Mouse (Mus musculus) intestine, embryonic 16.5 days (tissue): ENCODE data around the gene Tlr9. TPM values are rescaled to one million over a fixed set of nuclear protein-coding genes. Genes with fewer than 3 reads are reported as not detected.

Experiments used
- ATAC-seq: fragments of 200-750 bp; cut with Nextera tagmentation; 2 replicates; pipeline ENCODE4 v1.8.0; 2017; ENCODE audit warnings: moderate TSS enrichment, moderate library complexity
- H3K27ac ChIP-seq: fragments of 300-500 bp; sonication (generic); 2 replicates; pipeline ENCODE4 v1.5.1; 2014; ENCODE audit warnings: mild to moderate bottlenecking, low read length
- H3K27me3 ChIP-seq: fragments of 300-500 bp; sonication (generic); replicated peaks from 2 replicates; pipeline ENCODE4 v1.6.1; 2014; ENCODE audit warnings: low read length, control low read depth, mixed read lengths; ENCODE audit not compliant: control insufficient read depth, insufficient read depth
- H3K36me3 ChIP-seq: fragments of 300-500 bp; sonication (generic); 2 replicates; pipeline ENCODE4 v1.6.1; 2014; ENCODE audit warnings: low read length, control low read depth; ENCODE audit not compliant: control insufficient read depth, insufficient read depth
- H3K4me1 ChIP-seq: fragments of 300-500 bp; sonication (generic); 2 replicates; pipeline ENCODE4 v1.6.1; 2014; ENCODE audit warnings: low read length, control low read depth, mixed read lengths; ENCODE audit not compliant: control insufficient read depth, insufficient read depth
- H3K4me2 ChIP-seq: fragments of 300-500 bp; sonication (generic); 2 replicates; pipeline ENCODE4 v1.6.1; 2014; ENCODE audit warnings: low read depth, low read length, control low read depth
- H3K4me3 ChIP-seq: fragments of 300-500 bp; sonication (generic); 2 replicates; pipeline ENCODE4 v1.5.1; 2014; ENCODE audit warnings: mild to moderate bottlenecking, low read length
- H3K9ac ChIP-seq: fragments of 300-500 bp; sonication (generic); 2 replicates; pipeline ENCODE4 v1.6.1; 2014; ENCODE audit warnings: low read depth, low read length
- H3K9me3 ChIP-seq: fragments of 300-500 bp; sonication (generic); 2 replicates; pipeline ENCODE4 v1.6.1; 2016; ENCODE audit warnings: low read length, control low read depth; ENCODE audit not compliant: control insufficient read depth
- WGBS: fragments of 180-500 bp; shearing (Covaris S2); extraction: QIAGEN DNeasy Blood & Tissue Kit; methylation state at CpG from one replicate; pipeline ENCODE4 v1.1.7; 2014; 5-methylcytosine and 5-hydroxymethylcytosine counted together
- polyA plus RNA-seq: library from polyadenylated mRNA; unstranded; fragments of >200 nt; fragmentation: Nextera tagmentation; extraction: Ambion mirVana; gene quantifications from 2 replicates; pipeline ENCODE4 v1.2.1, GENCODE M21; 2015

Tlr9 gene
- polyA plus RNA-seq, 1 experiment from 2014 or later = 0.04 TPM

GRCm38 (mm10) chr9:106201895-106202294 lies 20.5 kb upstream of the Tlr9 start:
- ATAC-seq = no peak
- H3K27me3 ChIP-seq = no peaks in the 10 kb centered on the region
- 82% methylated on average over 3 of the region's 3 CpGs for WGBS
- no peak overlapping the region for H3K27ac ChIP-seq
- no peaks in the 10 kb centered on the region for H3K9me3 ChIP-seq
- peak overlapping the region; percentile 77; the same call in 1 of the 2 replicates for H3K4me2 ChIP-seq
- H3K4me3 ChIP-seq = peak overlapping the region; percentile 64; the same call in 1 of the 2 replicates
- no peak overlapping the region for H3K9ac ChIP-seq
- H3K36me3 ChIP-seq = no peaks in the 10 kb centered on the region
- H3K4me1 ChIP-seq = peaks cover 34% of the 10 kb centered on the region

GRCm38 (mm10) chr9:106202819-106203636 lies 19.4 kb upstream of the Tlr9 start, which contains the start of gene Twf2:
TSS of gene Twf2 (plus strand) at chr9:106203108.
- Histone ChIP-seq H3K4me1 (peaks cover 30% of the 10 kb centered on the region), H3K27ac (peak within 1 kb of the TSS; percentile 74), H3K9me3 (no peaks in the 10 kb centered on the region), H3K9ac (peak within 1 kb of the TSS; percentile 77), H3K36me3 (peaks cover 2% of the 10 kb centered on the region; the same call in 1 of the 2 replicates), H3K4me2 (peak within 1 kb of the TSS; percentile 77), H3K4me3 (peak within 1 kb of the TSS; percentile 64), H3K27me3 (no peaks in the 10 kb centered on the region)
- WGBS = 1% methylated on average over 53 of the region's 61 CpGs
- ATAC-seq = peak; percentile 92

DNA sequence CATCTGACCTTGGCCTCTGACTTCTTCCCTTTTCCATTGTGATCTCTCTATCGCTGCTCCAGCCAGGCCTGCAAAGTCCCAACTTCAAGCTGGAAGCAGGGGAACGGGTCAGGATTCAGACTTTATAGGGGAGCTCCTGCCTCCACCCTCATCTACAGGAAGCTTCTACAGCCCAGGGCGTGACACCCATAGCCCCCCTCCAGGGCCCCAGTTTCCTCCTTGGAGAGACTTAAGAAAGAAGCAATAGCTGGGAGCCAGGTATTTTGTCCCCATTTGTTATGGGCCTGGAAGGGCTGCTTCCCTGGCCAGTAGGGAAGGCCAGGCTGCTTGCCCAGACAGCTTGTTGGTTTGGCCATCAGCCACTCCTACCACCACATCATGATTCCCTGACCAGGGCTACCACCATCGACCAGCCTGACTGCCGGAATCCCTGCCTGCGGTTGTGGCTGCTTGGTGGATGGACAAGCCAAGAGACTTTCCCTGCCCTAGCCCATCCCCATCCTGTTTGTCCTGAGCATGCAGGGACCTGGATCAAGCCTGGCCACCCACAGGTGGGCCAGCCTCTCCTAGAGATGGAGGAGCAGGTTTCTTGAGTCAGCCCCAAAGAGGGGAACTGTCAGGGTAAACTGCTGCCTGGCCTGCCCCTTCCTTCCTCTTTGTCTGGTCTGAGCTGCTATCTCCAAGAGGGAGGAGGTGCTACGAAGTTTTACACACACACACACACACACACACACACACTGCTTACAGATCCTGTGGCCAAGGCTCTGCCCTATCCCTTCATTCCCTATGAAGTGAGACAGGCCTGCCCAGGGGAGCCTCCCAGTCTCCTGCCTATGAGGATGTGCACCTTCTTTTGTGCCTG lies 18.2 kb upstream of the Tlr9 start:
- no peaks in the 10 kb centered on the region for H3K9me3 ChIP-seq
- H3K27ac ChIP-seq = peak overlapping the region; percentile 28
- H3K36me3 ChIP-seq = peaks cover 3% of the 10 kb centered on the region; the same call in 1 of the 2 replicates
- H3K4me1 ChIP-seq = peaks cover 24% of the 10 kb centered on the region
- H3K4me2 ChIP-seq = peak overlapping the region; percentile 77
- WGBS = 69% methylated on average over 7 of the region's 7 CpGs
- peak overlapping the region; percentile 64 for H3K4me3 ChIP-seq
- no peak for ATAC-seq
- H3K27me3 ChIP-seq = no peaks in the 10 kb centered on the region
- H3K9ac ChIP-seq = peak overlapping the region; percentile 77

DNA sequence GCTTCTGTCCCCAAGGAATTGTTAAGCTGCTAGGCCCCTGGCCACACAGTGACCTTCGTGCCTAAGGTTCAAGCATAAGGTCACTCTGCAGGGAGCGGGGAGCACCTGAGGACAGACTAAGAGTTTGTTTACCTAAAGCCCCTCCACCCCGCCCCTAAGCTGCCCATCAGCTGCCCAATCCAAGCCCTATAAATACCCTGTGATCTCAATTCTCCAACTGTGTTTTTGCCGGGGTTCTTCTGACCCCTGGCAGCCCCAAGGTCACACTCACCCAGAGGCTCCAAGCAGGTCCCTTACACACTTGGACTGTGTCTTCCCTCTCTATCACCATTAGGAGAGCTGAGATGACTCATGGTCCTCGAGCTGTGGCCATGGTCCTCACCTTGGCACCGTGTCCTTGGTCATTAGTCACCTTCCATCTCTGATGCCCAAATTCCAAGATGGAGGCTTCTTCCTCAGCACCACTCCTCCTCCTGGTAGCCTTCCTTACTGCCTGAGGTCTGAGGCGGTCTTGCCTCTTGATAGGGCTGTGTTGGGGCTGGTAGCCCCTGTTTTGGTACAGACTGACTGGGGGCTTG lies 16.6 kb upstream of the Tlr9 start:
- no peaks in the 10 kb centered on the region for H3K27me3 ChIP-seq
- H3K4me3 ChIP-seq = no peak overlapping the region
- no peak overlapping the region for H3K4me2 ChIP-seq
- no peaks in the 10 kb centered on the region for H3K9me3 ChIP-seq
- no peak for ATAC-seq
- no peak overlapping the region for H3K9ac ChIP-seq
- peaks cover 20% of the 10 kb centered on the region for H3K4me1 ChIP-seq
- no peak overlapping the region for H3K27ac ChIP-seq
- peaks cover 3% of the 10 kb centered on the region; the same call in 1 of the 2 replicates for H3K36me3 ChIP-seq
- WGBS = 78% methylated on average over 7 of the region's 7 CpGs

- Histone ChIP-seq H3K4me2 (no peak overlapping the region), H3K4me3 (no peak overlapping the region), H3K27me3 (no peaks in the 10 kb centered on the region), H3K9me3 (no peaks in the 10 kb centered on the region), H3K4me1 (peaks cover 23% of the 10 kb centered on the region), H3K27ac (no peak overlapping the region), H3K36me3 (peaks cover 3% of the 10 kb centered on the region; the same call in 1 of the 2 replicates), H3K9ac (no peak overlapping the region)
- ATAC-seq = no peak
- 83% methylated on average over 2 of the region's 2 CpGs for WGBS
Measured at GRCm38 (mm10) chr9:106206515-106206914, 15.9 kb upstream of the Tlr9 start.

DNA sequence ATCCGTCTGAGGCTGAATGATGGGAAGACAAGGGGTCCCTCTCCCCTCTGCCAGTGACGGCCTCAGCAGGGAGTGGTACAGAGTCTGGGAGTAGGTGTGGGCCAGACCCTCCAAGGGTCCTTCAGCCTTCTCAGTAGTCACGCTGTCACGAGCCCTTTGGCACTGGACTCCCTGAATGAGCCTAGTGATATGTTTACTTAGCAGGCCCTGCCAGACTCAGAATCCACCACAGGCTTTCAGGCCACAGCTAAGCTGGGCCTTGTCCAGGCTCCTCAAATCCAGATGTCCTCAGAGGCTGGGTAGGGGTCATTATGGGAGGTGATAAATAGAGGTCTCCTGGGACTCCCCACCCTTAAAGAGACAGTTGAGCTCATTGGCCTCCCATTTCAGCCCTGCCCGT lies 14.2 kb upstream of the Tlr9 start:
- Histone ChIP-seq H3K27me3 (no peaks in the 10 kb centered on the region), H3K27ac (no peak overlapping the region), H3K4me1 (peaks cover 22% of the 10 kb centered on the region), H3K9me3 (no peaks in the 10 kb centered on the region), H3K4me2 (no peak overlapping the region), H3K9ac (no peak overlapping the region), H3K4me3 (no peak overlapping the region), H3K36me3 (peaks cover 3% of the 10 kb centered on the region; the same call in 1 of the 2 replicates)
- WGBS = 76% methylated on average over 5 of the region's 5 CpGs
- no peak for ATAC-seq

DNA sequence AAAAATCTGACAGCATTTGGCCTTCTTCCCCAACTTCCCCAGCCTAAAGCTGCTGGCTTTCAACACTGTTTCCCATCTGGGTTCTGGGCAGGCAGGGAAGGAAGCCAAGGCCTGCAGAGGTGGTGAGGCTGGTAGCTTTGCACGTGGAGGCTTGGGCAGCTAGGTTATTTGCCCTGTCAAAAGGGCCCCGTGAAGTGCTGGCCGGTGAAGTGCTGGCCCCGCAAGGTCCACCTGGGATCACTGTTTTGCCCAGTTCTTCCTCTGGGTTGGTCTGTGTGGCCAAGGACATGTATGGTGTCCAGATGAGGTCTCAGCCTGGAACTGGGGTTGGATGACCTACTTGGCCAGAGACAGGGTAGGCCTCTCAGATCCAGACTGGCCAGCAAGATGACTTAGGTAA lies 12.4 kb upstream of the Tlr9 start:
- H3K36me3 ChIP-seq = peaks cover 9% of the 10 kb centered on the region; the same call in 1 of the 2 replicates
- H3K4me1 ChIP-seq = peaks cover 6% of the 10 kb centered on the region
- H3K27ac ChIP-seq = no peak overlapping the region
- no peaks in the 10 kb centered on the region for H3K27me3 ChIP-seq
- H3K9ac ChIP-seq = no peak overlapping the region
- H3K4me2 ChIP-seq = no peak overlapping the region
- 93% methylated on average over 4 of the region's 4 CpGs for WGBS
- ATAC-seq = no peak
- H3K4me3 ChIP-seq = no peak overlapping the region
- H3K9me3 ChIP-seq = no peaks in the 10 kb centered on the region

- H3K4me3 ChIP-seq = 0 out of 2 replicates have a peak overlapping the region, but pooled peaks have one; percentile 37
Measured at GRCm38 (mm10) chr9:106210853-106211609, 11.4 kb upstream of the Tlr9 start.

More at GRCm38 (mm10) chr9:106210853-106211609, 11.4 kb upstream of the Tlr9 start:
- no peak; the same call in 1 of the 2 replicates for ATAC-seq
- Histone ChIP-seq H3K27ac (no peak overlapping the region), H3K27me3 (no peaks in the 10 kb centered on the region), H3K9ac (peak overlapping the region; percentile 70; the same call in 1 of the 2 replicates), H3K36me3 (peaks cover 9% of the 10 kb centered on the region; the same call in 1 of the 2 replicates), H3K4me2 (peak overlapping the region; percentile 68), H3K9me3 (no peaks in the 10 kb centered on the region), H3K4me1 (peaks cover 6% of the 10 kb centered on the region)
- WGBS = 65% methylated on average over 9 of the region's 9 CpGs
